Mouse (Mus musculus): ENCODE measurements at regions not wholly inside any gene's neighbourhood (a gene's known extent, or its start where the extent isn't known, plus 50 kb on each side); places are given as distances from the start of the nearest gene placed in this dataset.
"Not testable (repeated sequence)": the region's sequence is repeated elsewhere in the genome, so short reads cannot be mapped to it uniquely, and the experiment has no call there.

GRCm38 (mm10) chr16:82430384-82430783 lies 397.8 kb upstream of the Gm21833 start:
- DNase-seq (ENCODE audit: low read depth, low spot score) = no peak

- DNase-seq (ENCODE audit: low read depth, low spot score) = no peak
These were observed 397.1 kb upstream of the Gm21833 start for GRCm38 (mm10) chr16:82431075-82431474.

- no peak for DNase-seq (ENCODE audit: low read depth, low spot score)
These were observed 396.4 kb upstream of the Gm21833 start for GRCm38 (mm10) chr16:82431811-82432210.

- DNase-seq (ENCODE audit: low read depth, low spot score) = no peak
These were observed 367.3 kb upstream of the Gm21833 start for GRCm38 (mm10) chr16:82460872-82461271.

- DNase-seq (ENCODE audit: low read depth, low spot score) = no peak
These were observed 357.3 kb upstream of the Gm21833 start for GRCm38 (mm10) chr16:82470736-82471387.

GRCm38 (mm10) chr16:82520406-82520805 lies 307.8 kb upstream of the Gm21833 start:
- DNase-seq (ENCODE audit: low read depth, low spot score) = no peak

GRCm38 (mm10) chr16:82521582-82521981 lies 306.6 kb upstream of the Gm21833 start:
- DNase-seq (ENCODE audit: low read depth, low spot score) = peak; percentile 8

GRCm38 (mm10) chr16:82564361-82564760 lies 263.8 kb upstream of the Gm21833 start:
- DNase-seq (ENCODE audit: low read depth, low spot score) = no peak

GRCm38 (mm10) chr16:82596461-82596860 lies 231.7 kb upstream of the Gm21833 start:
- DNase-seq (ENCODE audit: low read depth, low spot score) = not testable (repeated sequence)

- DNase-seq (ENCODE audit: low read depth, low spot score) = no peak
These were observed 226.1 kb upstream of the Gm21833 start for GRCm38 (mm10) chr16:82602038-82602437.
